In genomic region chr3:145872680-145873079, GRCm38 (mm10) we compare ENCODE assay signal across 27 mouse cellular contexts. TPM values are rescaled to one million over a fixed set of nuclear protein-coding genes. Genes with fewer than 3 reads are reported as not detected.
A peak's percentile ranks its signal among the peaks of the same experiment; 100 is the strongest.
DNase-seq lines count a peak whose midpoint lies in the region; ATAC-seq and TF ChIP-seq lines count a peak whose summit lies in the region.
"Had no signal": no experiment of that assay in that cellular context is flagged by ENCODE, and none has a peak within 500 bp of the region (broad histone marks: within the 10 kb centered on the region; RNA-seq: fewer than 3 reads in every experiment).

No protein-coding gene starts in this region.

- intact Hi-C loops in heart, adult 2 months (cut with DNase I): no loop called here

- no peaks in the 10 kb centered on the region for H3K9me3 ChIP-seq in heart, embryonic 11.5 days (replicated peaks; ENCODE audit: control insufficient read depth, low read length)
- no peaks in the 10 kb centered on the region for H3K9me3 ChIP-seq in ES-E14 (ENCODE audit: control insufficient read depth, insufficient read depth, low read depth, low read length)
- H3K9me3 ChIP-seq: embryonic facial prominence, embryonic 10.5 days; forebrain, embryonic 10.5 days; heart, embryonic 15.5 days; hindbrain, embryonic 12.5 days; limb, embryonic 13.5 days; liver, embryonic 13.5 days; neural tube, embryonic 15.5 days had no signal

- 56% methylated on average over 9 of the region's 9 CpGs for WGBS in heart, adult 2 months
- WGBS in heart, embryonic 11.5 days (ENCODE audit: insufficient replicate concordance): 87% methylated on average over 9 of the region's 9 CpGs

- DNase-seq in frontal cortex, postnatal 36 days (ENCODE audit: low spot score in 2 of 2): no peak
- DNase-seq in heart, adult 2 months: peak in 1 of 2 experiments; percentile 44
- no peak for DNase-seq in ES-E14 (ENCODE audit: low read depth, low spot score)
- peak; percentile 55 for DNase-seq in skeletal muscle tissue, adult 2 months (ENCODE audit: low read depth, low spot score)
- no peak for DNase-seq in thymus, postnatal 14 days
- DNase-seq: adrenal gland, postnatal 10 days; cerebellum, adult 8-10 months; forebrain, postnatal 0 days; kidney, postnatal 36 days; layer of hippocampus, postnatal 36 days; liver, embryonic 13.5 days; lung, adult 2 months; lung, postnatal 14 days; right cerebral cortex, adult 18-20 months; thymus, adult 2 months had no signal

- peak; percentile 78 for TF ChIP-seq EP300 in heart, adult 2 months (IDR thresholded peaks at IDR 0.05; ENCODE audit: insufficient read depth, low read depth, low read length)

- peak; percentile 38; the same call in 1 of the 2 replicates for ATAC-seq in frontal cortex, adult (ENCODE audit: low TSS enrichment)
- no peak for ATAC-seq in heart, embryonic 11.5 days (replicated peaks; ENCODE audit: insufficient number of reproducible peaks, low FRiP score, low TSS enrichment)
- ATAC-seq: activated CD4-positive, CD25-positive, alpha-beta regulatory T cell, adult 4 months; CD4-positive, CD25-positive, alpha-beta regulatory T cell, adult 4 months; forebrain, postnatal 0 days; intestine, postnatal 0 days had no signal

- H3K27me3 ChIP-seq in heart, adult 2 months (ENCODE audit: control insufficient read depth, insufficient read depth, low read length): no peaks in the 10 kb centered on the region
- H3K27me3 ChIP-seq in heart, embryonic 11.5 days (ENCODE audit: control insufficient read depth, insufficient read depth, low read length): no peaks in the 10 kb centered on the region
- H3K27me3 ChIP-seq: heart, embryonic 15.5 days; hindbrain, embryonic 12.5 days; limb, embryonic 13.5 days; liver, embryonic 13.5 days; neural tube, embryonic 15.5 days had no signal

- H3K79me2 ChIP-seq in heart, adult 2 months (replicated peaks; ENCODE audit: control insufficient read depth, insufficient read depth, low read length): no peaks in the 10 kb centered on the region

- H3K4me3 ChIP-seq in heart, adult 2 months: no peak overlapping the region
- no peak overlapping the region for H3K4me3 ChIP-seq in heart, embryonic 11.5 days (ENCODE audit: low read depth, low read length)
- H3K4me3 ChIP-seq in ES-E14 (ENCODE audit: insufficient read depth in 1 of 2, low read depth in 1 of 2, low read length in 2 of 2, poor library complexity in 1 of 2, severe bottlenecking in 1 of 2): peak overlapping the region; percentile 53 to 56
- H3K4me3 ChIP-seq: embryonic facial prominence, embryonic 10.5 days; forebrain, embryonic 10.5 days; heart, embryonic 15.5 days; hindbrain, embryonic 12.5 days; limb, embryonic 13.5 days; liver, embryonic 13.5 days; neural tube, embryonic 15.5 days had no signal

- H3K27ac ChIP-seq in heart, adult 2 months: peak overlapping the region; percentile 74
- no peak overlapping the region for H3K27ac ChIP-seq in heart, embryonic 11.5 days (ENCODE audit: low read depth, low read length)
- no peak overlapping the region for H3K27ac ChIP-seq in ES-E14 (ENCODE audit: insufficient read depth, low read depth, low read length, poor library complexity, severe bottlenecking)
- H3K27ac ChIP-seq: embryonic facial prominence, embryonic 10.5 days; forebrain, embryonic 10.5 days; heart, embryonic 15.5 days; hindbrain, embryonic 12.5 days; limb, embryonic 13.5 days; liver, embryonic 13.5 days; neural tube, embryonic 15.5 days had no signal

- peaks cover 2% of the 10 kb centered on the region; the same call in 1 of the 2 replicates for H3K36me3 ChIP-seq in heart, adult 2 months (ENCODE audit: control insufficient read depth, insufficient read depth, low read length)
- no peaks in the 10 kb centered on the region for H3K36me3 ChIP-seq in heart, embryonic 11.5 days (ENCODE audit: control insufficient read depth, insufficient read depth, low read length)
- no peaks in the 10 kb centered on the region for H3K36me3 ChIP-seq in ES-E14 (ENCODE audit: control insufficient read depth, insufficient read depth, low read length, poor library complexity, severe bottlenecking)
- H3K36me3 ChIP-seq: embryonic facial prominence, embryonic 10.5 days; forebrain, embryonic 10.5 days; heart, embryonic 15.5 days; hindbrain, embryonic 12.5 days; limb, embryonic 13.5 days; liver, embryonic 13.5 days; neural tube, embryonic 15.5 days had no signal

- no peak for TF ChIP-seq CTCF in heart, adult 2 months (IDR thresholded peaks at IDR 0.05)

- no peak overlapping the region for H3K9ac ChIP-seq in heart, adult 2 months (ENCODE audit: low read depth, low read length)
- no peak overlapping the region for H3K9ac ChIP-seq in heart, embryonic 11.5 days (ENCODE audit: low read depth, low read length)
- H3K9ac ChIP-seq in ES-E14 (ENCODE audit: insufficient read depth, low read depth, low read length, poor library complexity, severe bottlenecking): peak overlapping the region; percentile 72
- H3K9ac ChIP-seq: forebrain, postnatal 0 days; heart, embryonic 15.5 days; hindbrain, embryonic 12.5 days; limb, embryonic 13.5 days; liver, embryonic 13.5 days; neural tube, embryonic 15.5 days had no signal

- peaks cover 6% of the 10 kb centered on the region for H3K4me1 ChIP-seq in heart, adult 2 months (ENCODE audit: control insufficient read depth, insufficient read depth, low read length)
- H3K4me1 ChIP-seq in heart, embryonic 11.5 days (ENCODE audit: control insufficient read depth, insufficient read depth, low read length): no peaks in the 10 kb centered on the region
- H3K4me1 ChIP-seq in ES-E14 (ENCODE audit: control insufficient read depth in 2 of 2, insufficient read depth in 2 of 2, low read length in 2 of 2, poor library complexity in 1 of 2): no peaks in the 10 kb centered on the region; a peak in 2 of 4 replicates
- H3K4me1 ChIP-seq: hindbrain, embryonic 12.5 days; liver, embryonic 13.5 days; neural tube, embryonic 15.5 days had no signal

- in situ Hi-C loops in ES-E14 (cut with MboI; ENCODE audit: low sequenced_read_pairs in 2 of 2, unreplicated experiment in 2 of 2): no loop called here

- H3K4me2 ChIP-seq in heart, embryonic 11.5 days: no peak overlapping the region
- H3K4me2 ChIP-seq: heart, embryonic 15.5 days; hindbrain, embryonic 12.5 days; limb, embryonic 13.5 days; liver, embryonic 13.5 days; midbrain, embryonic 11.5 days; neural tube, embryonic 15.5 days had no signal

- 0 out of 2 replicates have a peak, but pooled peaks have one; percentile 13 for TF ChIP-seq POLR2A in heart, adult 2 months (IDR thresholded peaks at IDR 0.05; ENCODE audit: insufficient read depth, low read depth, low read length)

TF ChIP-seq in ES-E14, 5 proteins besides CTCF, POLR2A, EP300 and RAD21:
- TF ChIP-seq ZC3H11A (IDR thresholded peaks at IDR 0.05; ENCODE audit: borderline replicate concordance, low read depth, low read length) (no peak), HCFC1 (IDR thresholded peaks at IDR 0.05; ENCODE audit: borderline replicate concordance, insufficient read depth, low read length) (no peak), ZNF384 (IDR thresholded peaks at IDR 0.05; ENCODE audit: low read depth, low read length) (no peak), CHD2 (IDR thresholded peaks at IDR 0.05; ENCODE audit: low read depth, low read length) (no peak), MAFK (IDR thresholded peaks at IDR 0.05; ENCODE audit: insufficient read depth, low read depth, low read length) (no peak)
TF ChIP-seq in ES-E14: peak in this region for 0.

RNA-seq across cellular contexts. Expression of gene Bcl10, which starts 49.9 kb away (rescaled TPM):
- 10 to 100 TPM; 17.7 to 19.3 TPM for total RNA-seq in heart, adult 2 months (2021)
- 11.0 and 14.0 TPM in 2 replicates for polyA plus RNA-seq in heart, adult 2 months (2012; rRNA removed)
- 45.9 and 46.4 TPM in 2 replicates for polyA plus RNA-seq in heart, embryonic 11.5 days (2014; fragmentation: Nextera tagmentation; extraction: Ambion mirVana)
- total RNA-seq in ES-E14 (2012; rRNA removed): 14.9 and 27.8 TPM in 2 replicates

Comparison
In these comparisons a context has a peak if more than half of its experiments do, and no peak if none do; other contexts are left out.
1. H3K4me3 ChIP-seq: peak in ES-E14 (2 of 2); none in heart, adult 2 months (single experiment) and heart, embryonic 11.5 days (single experiment).